Mouse (Mus musculus) adrenal gland (tissue): ENCODE measurements at regions not wholly inside any gene's neighbourhood (a gene's known extent, or its start where the extent isn't known, plus 50 kb on each side); places are given as distances from the start of the nearest gene placed in this dataset.

ENCODE experiments used
- intact Hi-C: fragments of 180-260 bp; cut with DNase I; formaldehyde crosslinking; loops from one replicate; pipeline ENCODE4 v1.15.1; 2025

DNA sequence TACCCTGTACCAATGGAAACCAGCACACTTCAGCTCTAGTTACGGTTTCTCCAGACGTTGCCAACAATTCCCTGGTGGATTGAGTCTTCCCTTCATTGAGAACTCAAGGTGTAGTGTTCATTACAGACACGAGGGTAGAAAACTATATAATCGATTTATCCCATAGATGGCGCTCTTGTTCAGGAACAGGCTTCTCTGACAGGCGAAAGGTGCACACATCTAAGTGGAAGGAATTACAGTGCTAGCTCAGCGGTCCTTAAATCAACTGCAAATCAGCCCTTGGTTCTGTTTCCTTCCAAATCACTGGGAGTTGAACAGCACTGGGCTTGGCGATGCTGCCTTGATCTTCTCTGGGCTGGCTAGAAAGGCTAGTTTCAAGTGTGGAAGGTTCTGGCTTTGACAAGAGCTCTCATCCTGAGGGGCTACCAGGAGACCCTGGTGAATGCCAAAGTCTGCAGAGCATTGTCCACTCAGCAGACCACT, 161.1 kb downstream of the March11 start:
- intact Hi-C loops = loop anchor here (5.0 kb wide), 3 partner anchors 152 to 767 kb away; no protein-coding TSS in a partner anchor

DNA sequence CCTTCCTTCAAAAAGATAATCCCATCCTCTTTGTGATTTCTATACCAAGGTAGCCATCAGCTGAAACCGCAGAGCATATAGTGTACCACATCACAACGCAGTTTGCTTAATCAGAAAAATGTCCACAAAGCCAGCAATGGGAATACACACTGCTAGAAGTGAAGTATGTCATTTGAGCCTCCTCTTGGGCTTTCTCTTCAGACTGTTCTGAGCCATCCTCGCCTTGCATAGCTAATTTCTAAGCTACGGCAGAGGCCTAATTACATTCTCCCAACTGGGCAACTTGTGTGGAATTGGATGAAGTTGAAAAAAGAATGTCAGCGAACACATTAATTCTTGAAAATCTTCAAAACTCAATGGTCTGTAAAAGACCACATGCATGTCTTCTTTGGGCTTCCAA, 178.5 kb downstream of the March11 start:
- intact Hi-C loops = no loop called here
